Comparison of ENCODE assay signal across 19 mouse cellular contexts in genomic region chr6:5168158-5168557, GRCm38 (mm10). TPM values are rescaled to one million over a fixed set of nuclear protein-coding genes. Genes with fewer than 3 reads are reported as not detected.
"Had no signal": no experiment of that assay in that cellular context is flagged by ENCODE, and none has a peak within 500 bp of the region (broad histone marks: within the 10 kb centered on the region; RNA-seq: fewer than 3 reads in every experiment).

No protein-coding gene starts in this region.

- H3K9ac ChIP-seq: kidney, embryonic 15.5 days; liver, embryonic 15.5 days had no signal

- H3K27ac ChIP-seq: liver, embryonic 15.5 days; stomach, postnatal 0 days had no signal

- ATAC-seq: lung, postnatal 0 days had no signal

- H3K36me3 ChIP-seq: kidney, embryonic 15.5 days; limb, embryonic 10.5 days; liver, embryonic 15.5 days had no signal

- H3K4me3 ChIP-seq: kidney, embryonic 15.5 days; limb, embryonic 10.5 days; liver, embryonic 15.5 days had no signal

- H3K4me2 ChIP-seq: kidney, embryonic 15.5 days had no signal

- H3K9me3 ChIP-seq: kidney, embryonic 15.5 days; limb, embryonic 10.5 days; liver, embryonic 15.5 days had no signal

- H3K27me3 ChIP-seq: kidney, embryonic 15.5 days had no signal

- DNase-seq: kidney, adult 2 months; kidney, postnatal 14 days; layer of hippocampus, adult 9-11 months; lung, adult 2 months; lung, postnatal 36 days; right cerebral cortex, postnatal 25 days; thymus, postnatal 4 days had no signal

RNA-seq across cellular contexts. Expression of gene Pon1, which starts 25.6 kb away (rescaled TPM):
- total RNA-seq: left cerebral cortex, adult 18-20 months; left cerebral cortex, postnatal 10 days; megakaryocyte progenitor cell, adult 5-6 weeks had no signal
- polyA plus RNA-seq: kidney, embryonic 15.5 days; limb, embryonic 10.5 days; limb, embryonic 14.5 days; midbrain, postnatal 0 days; neural tube, embryonic 14.5 days; small intestine, adult 2 months had no signal
